Mouse (Mus musculus): ENCODE results near the gene B9d1. TPM values are rescaled to one million over a fixed set of nuclear protein-coding genes. Genes with fewer than 3 reads are reported as not detected.

The B9d1 gene
- total and polyA plus RNA-seq, 2 experiments from 2014 or later: 26.8 to 27.5 TPM

DNA sequence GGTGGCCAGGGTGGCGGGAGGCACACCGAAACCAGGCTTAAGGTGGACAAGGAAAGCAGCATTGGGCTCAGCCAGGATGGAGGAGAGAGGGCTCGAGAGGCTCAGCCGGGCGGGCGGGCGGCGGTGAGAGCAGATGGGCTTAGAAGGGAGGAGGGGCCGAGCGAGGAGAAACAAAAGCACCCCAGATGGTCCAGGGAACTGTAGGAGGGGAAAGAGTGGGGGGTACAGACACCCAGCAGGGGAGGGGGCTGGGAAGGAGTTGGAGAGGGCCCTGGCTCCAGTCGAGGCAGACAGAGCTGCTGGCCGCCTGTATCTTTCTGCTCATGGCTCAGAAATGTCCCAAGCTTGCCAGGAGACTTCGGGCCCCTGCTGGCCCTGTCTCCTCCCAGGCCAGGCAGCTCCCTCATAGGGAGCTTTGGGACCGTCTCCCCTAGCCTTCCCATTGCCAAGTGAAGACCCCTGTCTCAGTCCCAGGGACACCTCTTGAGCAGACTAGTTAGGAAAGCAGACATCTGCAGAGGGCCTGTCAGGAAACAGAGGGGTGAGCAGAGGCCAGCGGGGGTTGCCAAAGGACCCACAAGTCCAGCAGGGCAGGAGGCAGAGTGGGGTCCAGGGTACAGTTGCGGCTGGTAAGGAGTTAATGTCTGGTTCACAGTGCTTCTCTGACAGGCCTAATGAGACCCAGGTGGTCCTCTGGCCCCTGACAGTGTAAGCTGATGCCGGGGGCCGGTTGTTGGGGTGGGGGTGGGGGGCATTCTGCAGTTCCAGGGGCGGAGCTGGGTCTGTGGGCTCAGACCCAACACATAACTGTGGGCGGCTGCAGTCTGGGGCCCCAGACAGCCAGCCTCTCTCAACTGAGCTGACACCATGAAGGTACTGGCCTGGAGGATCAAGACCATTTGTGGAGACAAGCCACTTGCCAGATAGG is 20.1 kb upstream of the B9d1 start, which contains the start of gene Mfap4:
Gene Mfap4 (plus strand): TSS at position 819 of the 928 bp plus-strand sequence.
- 8% methylated on average over 20 of the region's 20 CpGs for WGBS
- ATAC-seq (peak; percentile 91), DNase-seq (peak; percentile 83)
- no peaks in the 10 kb centered on the region for H3K27me3 ChIP-seq (ENCODE audit: insufficient read depth, low read length)
- 0 out of 2 replicates have a peak within 1 kb of the TSS, but pooled peaks have one; percentile 6 for H3K9ac ChIP-seq
- 0 out of 2 replicates have a peak, but pooled peaks cover 6% of the 10 kb centered on the region for H3K4me1 ChIP-seq (ENCODE audit: insufficient read depth)
- peak within 1 kb of the TSS; percentile 73 for H3K27ac ChIP-seq (ENCODE audit: low read depth, low read length)
- peak within 1 kb of the TSS; percentile 27 for H3K4me2 ChIP-seq (ENCODE audit: low read depth)
- H3K9me3 ChIP-seq (ENCODE audit: low read length): no peaks in the 10 kb centered on the region
- peaks cover 21% of the 10 kb centered on the region for H3K36me3 ChIP-seq (ENCODE audit: insufficient read depth)
- TF ChIP-seq CTCF (IDR thresholded peaks at IDR 0.05; ENCODE audit: low read depth): no peak
- H3K4me3 ChIP-seq (ENCODE audit: low read depth, low read length): no peak within 1 kb of the TSS

DNA sequence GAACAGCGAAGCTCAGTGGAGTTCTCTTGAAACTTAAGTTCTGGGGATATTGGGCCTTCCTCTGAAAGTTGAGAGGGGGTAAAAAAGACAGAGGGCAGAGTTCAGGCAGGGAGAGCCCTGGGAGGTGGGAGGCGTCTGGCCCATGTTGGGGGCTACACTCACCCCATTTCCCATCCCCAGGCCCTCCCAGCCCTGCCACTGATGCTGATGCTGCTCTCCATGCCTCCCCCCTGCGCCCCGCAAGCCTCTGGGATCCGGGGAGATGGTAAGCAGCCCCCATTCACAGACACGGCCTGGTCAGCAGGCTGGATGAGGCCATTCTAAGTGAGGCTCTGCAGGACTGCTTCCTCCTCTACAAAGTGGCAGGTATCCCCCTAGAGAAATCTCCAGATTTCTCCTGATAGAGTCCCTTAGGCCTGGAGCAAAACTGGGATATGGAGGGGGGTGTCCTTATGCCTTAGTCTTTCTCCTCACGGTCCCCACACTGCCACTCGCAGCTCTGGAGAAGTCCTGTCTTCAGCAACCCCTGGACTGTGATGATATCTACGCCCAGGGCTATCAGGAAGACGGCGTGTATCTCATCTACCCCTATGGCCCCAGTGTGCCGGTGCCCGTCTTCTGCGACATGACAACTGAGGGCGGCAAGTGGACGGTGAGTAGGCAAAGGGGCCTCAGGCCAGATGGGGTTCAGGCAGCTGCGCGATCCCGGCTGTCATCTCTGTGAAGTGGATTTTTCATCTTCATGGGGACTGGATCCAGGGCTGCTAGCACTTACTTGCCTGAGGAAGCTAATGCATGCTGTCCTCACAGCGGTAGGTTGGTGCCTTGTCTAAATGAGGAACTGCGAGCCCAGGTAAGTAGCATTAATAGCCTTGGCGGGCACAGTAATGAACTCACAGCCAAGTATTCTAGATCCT is 19.1 kb upstream of the B9d1 start:
- H3K4me1 ChIP-seq (ENCODE audit: insufficient read depth): 0 out of 2 replicates have a peak, but pooled peaks cover 6% of the 10 kb centered on the region
- peaks cover 30% of the 10 kb centered on the region for H3K36me3 ChIP-seq (ENCODE audit: insufficient read depth)
- no peaks in the 10 kb centered on the region for H3K9me3 ChIP-seq (ENCODE audit: low read length)
- ATAC-seq (no peak), DNase-seq (no peak)
- TF ChIP-seq CTCF (IDR thresholded peaks at IDR 0.05; ENCODE audit: low read depth): no peak
- H3K4me3 ChIP-seq (ENCODE audit: low read depth, low read length): no peak overlapping the region
- H3K27ac ChIP-seq (ENCODE audit: low read depth, low read length): peak overlapping the region; percentile 73
- H3K4me2 ChIP-seq (ENCODE audit: low read depth): peak overlapping the region; percentile 27; the same call in 1 of the 2 replicates
- H3K9ac ChIP-seq: no peak overlapping the region
- 71% methylated on average over 22 of the region's 22 CpGs for WGBS
- H3K27me3 ChIP-seq (ENCODE audit: insufficient read depth, low read length): no peaks in the 10 kb centered on the region

DNA sequence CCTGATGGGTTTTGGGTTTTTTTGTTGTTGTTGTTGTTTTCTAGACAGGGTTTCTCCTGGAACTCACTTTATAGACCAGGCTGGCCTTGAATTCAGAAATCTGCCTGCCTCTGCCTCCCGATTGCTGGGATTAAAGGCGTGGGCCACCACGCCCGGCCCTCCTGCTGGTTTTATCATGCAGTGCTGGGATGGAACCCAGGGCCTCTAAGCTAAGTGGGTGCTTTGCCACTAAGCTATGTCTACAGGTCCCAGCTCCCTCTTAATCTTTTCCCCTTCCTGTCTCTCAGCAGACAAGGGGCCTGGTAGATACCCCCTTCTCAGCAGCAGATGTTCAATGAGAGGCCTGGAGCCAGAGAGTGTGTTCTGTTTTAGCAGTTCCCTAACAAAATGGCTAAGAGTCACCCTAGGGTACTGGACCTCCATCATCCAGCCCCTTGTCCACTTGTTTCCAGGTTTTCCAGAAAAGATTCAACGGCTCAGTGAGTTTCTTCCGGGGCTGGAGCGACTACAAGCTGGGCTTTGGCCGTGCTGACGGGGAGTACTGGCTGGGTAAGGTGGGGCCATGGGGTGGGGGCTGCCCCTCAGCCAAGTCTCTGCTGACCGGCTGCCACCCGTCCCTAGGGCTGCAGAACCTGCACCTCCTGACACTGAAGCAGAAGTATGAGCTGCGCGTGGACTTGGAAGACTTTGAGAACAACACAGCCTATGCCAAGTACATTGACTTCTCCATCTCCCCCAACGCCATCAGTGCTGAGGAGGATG is 18.3 kb upstream of the B9d1 start:
- 87% methylated on average over 14 of the region's 14 CpGs for WGBS
- H3K4me3 ChIP-seq (ENCODE audit: low read depth, low read length): no peak overlapping the region

DNA sequence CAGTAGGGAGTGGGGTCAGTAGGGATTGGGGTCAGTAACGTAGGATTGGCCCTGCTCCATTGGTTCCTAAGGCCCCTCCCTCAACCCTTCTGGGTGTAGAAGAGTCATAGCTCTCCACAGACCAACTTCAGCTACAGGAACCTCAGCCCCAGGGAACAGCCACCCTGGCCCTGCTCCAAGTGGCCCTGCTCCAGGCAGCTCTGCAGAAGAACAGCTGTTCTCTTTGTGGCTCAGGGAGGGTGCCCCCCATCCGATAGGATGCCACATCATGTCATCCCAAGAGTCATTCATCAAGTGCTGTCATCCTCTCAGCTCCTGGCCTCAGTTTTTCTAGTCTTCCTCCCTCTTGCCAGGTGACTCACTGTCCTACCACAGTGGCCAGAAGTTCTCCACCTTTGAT is 17.5 kb upstream of the B9d1 start:
- no peak overlapping the region for H3K4me2 ChIP-seq (ENCODE audit: low read depth)
- ATAC-seq: no peak
- H3K36me3 ChIP-seq (ENCODE audit: insufficient read depth): peaks cover 43% of the 10 kb centered on the region

More for the DNA sequence above, 18.3 kb upstream of the B9d1 start:
- Histone ChIP-seq H3K4me1 (ENCODE audit: insufficient read depth) (0 out of 2 replicates have a peak, but pooled peaks cover 6% of the 10 kb centered on the region), H3K9ac (no peak overlapping the region), H3K27ac (ENCODE audit: low read depth, low read length) (no peak overlapping the region), H3K9me3 (ENCODE audit: low read length) (no peaks in the 10 kb centered on the region), H3K27me3 (ENCODE audit: insufficient read depth, low read length) (no peaks in the 10 kb centered on the region), H3K4me2 (ENCODE audit: low read depth) (no peak overlapping the region), H3K36me3 (ENCODE audit: insufficient read depth) (peaks cover 39% of the 10 kb centered on the region)
- ATAC-seq (no peak), DNase-seq (no peak)
- TF ChIP-seq CTCF (IDR thresholded peaks at IDR 0.05; ENCODE audit: low read depth): no peak

DNA sequence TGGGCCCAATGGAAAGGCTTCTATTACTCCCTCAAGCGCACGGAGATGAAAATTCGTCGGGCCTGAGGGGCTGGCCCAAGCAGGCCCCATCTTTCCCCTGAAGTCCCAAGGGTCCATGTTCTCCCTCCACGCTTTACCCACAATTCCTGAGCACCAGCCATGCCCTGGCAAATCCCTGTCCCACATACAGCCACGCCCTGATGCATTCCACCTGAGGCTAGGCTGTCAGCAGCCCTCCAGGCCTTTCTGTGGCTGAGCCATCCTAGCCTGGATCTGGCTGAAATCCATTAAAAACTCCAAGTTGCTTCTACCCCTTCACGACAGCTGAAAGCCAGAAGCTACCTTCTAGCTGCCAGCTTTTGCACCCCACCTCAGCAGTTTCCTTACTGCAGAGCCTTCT is 17.0 kb upstream of the B9d1 start:
- Histone ChIP-seq H3K27me3 (ENCODE audit: insufficient read depth, low read length) (no peaks in the 10 kb centered on the region), H3K4me1 (ENCODE audit: insufficient read depth) (peaks cover 13% of the 10 kb centered on the region; the same call in 1 of the 2 replicates), H3K9ac (no peak overlapping the region), H3K9me3 (ENCODE audit: low read length) (no peaks in the 10 kb centered on the region), H3K4me3 (ENCODE audit: low read depth, low read length) (no peak overlapping the region), H3K36me3 (ENCODE audit: insufficient read depth) (peaks cover 43% of the 10 kb centered on the region), H3K27ac (ENCODE audit: low read depth, low read length) (no peak overlapping the region), H3K4me2 (ENCODE audit: low read depth) (no peak overlapping the region)
- 84% methylated on average over 7 of the region's 7 CpGs for WGBS
- no peak for TF ChIP-seq CTCF (IDR thresholded peaks at IDR 0.05; ENCODE audit: low read depth)
- no peak for ATAC-seq
- DNase-seq: no peak

More for the DNA sequence above, 17.5 kb upstream of the B9d1 start:
- DNase-seq: peak; percentile 48
- Histone ChIP-seq H3K9me3 (ENCODE audit: low read length) (no peaks in the 10 kb centered on the region), H3K4me3 (ENCODE audit: low read depth, low read length) (no peak overlapping the region), H3K27ac (ENCODE audit: low read depth, low read length) (no peak overlapping the region), H3K27me3 (ENCODE audit: insufficient read depth, low read length) (no peaks in the 10 kb centered on the region), H3K9ac (no peak overlapping the region), H3K4me1 (ENCODE audit: insufficient read depth) (peaks cover 8% of the 10 kb centered on the region; the same call in 1 of the 2 replicates)
- 14% methylated on average over 2 of the region's 2 CpGs for WGBS
- no peak for TF ChIP-seq CTCF (IDR thresholded peaks at IDR 0.05; ENCODE audit: low read depth)

DNA sequence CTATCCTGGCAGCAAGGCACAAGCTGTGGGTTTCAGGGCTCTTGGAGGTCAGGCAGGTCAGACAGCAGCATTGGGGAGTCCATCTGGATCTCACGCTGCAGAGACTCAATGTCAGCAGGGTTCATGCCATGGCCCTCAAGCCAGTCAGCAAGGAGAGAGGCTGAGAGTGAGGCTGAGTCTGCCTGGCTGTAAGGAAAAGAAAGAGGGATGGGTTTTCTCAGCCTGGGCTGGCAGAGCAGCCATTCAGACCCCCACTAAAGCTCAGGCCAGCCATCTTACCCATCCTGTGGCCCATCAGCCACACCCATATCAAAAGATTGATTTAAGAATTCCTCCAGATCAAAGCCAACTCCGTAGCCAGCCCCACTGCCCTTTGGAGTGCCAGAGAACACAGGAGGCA is 15.9 kb upstream of the B9d1 start:
- peaks cover 16% of the 10 kb centered on the region; the same call in 1 of the 2 replicates for H3K4me1 ChIP-seq (ENCODE audit: insufficient read depth)
- H3K36me3 ChIP-seq (ENCODE audit: insufficient read depth): peaks cover 43% of the 10 kb centered on the region
- ATAC-seq: no peak

More for the DNA sequence above, 15.9 kb upstream of the B9d1 start:
- H3K27me3 ChIP-seq (ENCODE audit: insufficient read depth, low read length): no peaks in the 10 kb centered on the region
- no peak overlapping the region for H3K4me2 ChIP-seq (ENCODE audit: low read depth)
- TF ChIP-seq CTCF (IDR thresholded peaks at IDR 0.05; ENCODE audit: low read depth): no peak
- WGBS: 84% methylated on average over 2 of the region's 2 CpGs
- H3K27ac ChIP-seq (ENCODE audit: low read depth, low read length): no peak overlapping the region
- no peaks in the 10 kb centered on the region for H3K9me3 ChIP-seq (ENCODE audit: low read length)
- H3K9ac ChIP-seq: no peak overlapping the region
- no peak for DNase-seq
- no peak overlapping the region for H3K4me3 ChIP-seq (ENCODE audit: low read depth, low read length)

Data from forebrain, postnatal 0 days (tissue).